Mouse (Mus musculus): ENCODE data around the gene Rtf2. TPM values are rescaled to one million over a fixed set of nuclear protein-coding genes. Genes with fewer than 3 reads are reported as not detected.

Gene Rtf2
- total RNA-seq, 2 experiments from 2014 or later = 66.5 to 74.4 TPM

- H3K27ac ChIP-seq = no peak overlapping the region
- DNase-seq (ENCODE audit: low spot score in 2 of 2) = no peak
- TF ChIP-seq CTCF (conservative IDR thresholded peaks at IDR 0.05) = no peak
- H3K4me3 ChIP-seq = no peak overlapping the region
Observed at GRCm38 (mm10) chr2:172448329-172448728, 8.0 kb downstream of the Rtf2 start.

- DNase-seq (ENCODE audit: low spot score in 2 of 2) = no peak
- TF ChIP-seq CTCF (conservative IDR thresholded peaks at IDR 0.05) = no peak
- Histone ChIP-seq H3K27ac (no peak overlapping the region), H3K4me3 (no peak overlapping the region)
Observed at GRCm38 (mm10) chr2:172450640-172451039, 10.3 kb downstream of the Rtf2 start.

DNA sequence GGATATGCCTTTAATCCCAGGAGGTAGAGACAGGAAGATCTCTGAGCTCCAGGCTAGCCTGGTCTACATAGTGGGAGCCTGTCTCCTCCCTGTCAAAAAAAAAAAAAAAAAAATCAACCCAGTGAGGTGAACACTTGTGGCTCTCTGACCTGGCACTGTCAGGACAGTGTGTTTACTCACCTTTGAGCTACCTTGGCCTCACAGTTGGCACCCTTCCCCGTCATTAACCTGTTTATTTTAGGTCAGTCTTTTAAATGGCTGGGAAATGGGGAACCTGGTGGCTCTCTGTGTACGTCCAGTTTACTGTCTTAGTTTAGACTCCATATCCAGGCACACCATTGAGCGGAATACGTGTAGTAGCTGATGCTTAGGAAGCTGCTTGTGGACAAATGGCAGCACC lies 11.7 kb downstream of the Rtf2 start:
- no peak for DNase-seq (ENCODE audit: low spot score in 2 of 2)
- no peak for TF ChIP-seq CTCF (conservative IDR thresholded peaks at IDR 0.05)
- Histone ChIP-seq H3K4me3 (no peak overlapping the region), H3K27ac (no peak overlapping the region)

- DNase-seq (ENCODE audit: low spot score in 2 of 2) = no peak
- Histone ChIP-seq H3K4me3 (no peak overlapping the region), H3K27ac (no peak overlapping the region)
- TF ChIP-seq CTCF (conservative IDR thresholded peaks at IDR 0.05) = no peak
Observed at GRCm38 (mm10) chr2:172452458-172452857, 12.1 kb downstream of the Rtf2 start.

- TF ChIP-seq CTCF (conservative IDR thresholded peaks at IDR 0.05) = no peak
- no peak within 1 kb of the TSS for H3K4me3 ChIP-seq
- H3K27ac ChIP-seq = no peak within 1 kb of the TSS
- no peak for DNase-seq (ENCODE audit: low spot score in 2 of 2)
Observed at GRCm38 (mm10) chr2:172458496-172458895, 18.1 kb downstream of the Rtf2 start, which contains the start of gene Gcnt7. TSS of gene Gcnt7 (minus strand) at chr2:172458596.

- Histone ChIP-seq H3K27ac (no peak overlapping the region), H3K4me3 (no peak overlapping the region)
- TF ChIP-seq CTCF (conservative IDR thresholded peaks at IDR 0.05) = no peak
- no peak for DNase-seq (ENCODE audit: low spot score in 2 of 2)
Observed at GRCm38 (mm10) chr2:172460647-172461046, 20.3 kb downstream of the Rtf2 start.

DNA sequence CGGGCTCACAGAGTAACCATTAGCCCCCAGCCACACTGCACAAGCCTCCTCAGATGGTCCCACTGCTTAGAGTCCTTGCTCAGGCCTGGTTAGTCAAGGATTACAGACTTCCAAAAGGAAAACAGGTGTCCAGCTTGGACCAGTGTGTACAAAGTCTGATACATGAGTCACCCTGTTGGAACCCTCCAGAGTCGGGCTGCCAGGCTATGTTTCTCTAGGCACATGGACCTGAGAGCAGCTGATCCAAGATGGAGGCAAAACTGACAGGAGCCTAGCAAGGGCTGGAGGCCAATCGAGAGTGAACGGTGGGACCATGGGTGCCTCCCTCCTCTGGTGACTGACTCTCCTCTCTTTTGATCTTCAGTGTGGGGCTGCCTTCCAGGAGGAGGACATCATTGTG lies 22.5 kb downstream of the Rtf2 start:
- Histone ChIP-seq H3K27ac (no peak overlapping the region), H3K4me3 (no peak overlapping the region)
- no peak for DNase-seq (ENCODE audit: low spot score in 2 of 2)
- no peak for TF ChIP-seq CTCF (conservative IDR thresholded peaks at IDR 0.05)

- no peak for DNase-seq (ENCODE audit: low spot score in 2 of 2)
- TF ChIP-seq CTCF (conservative IDR thresholded peaks at IDR 0.05) = no peak
- Histone ChIP-seq H3K4me3 (no peak overlapping the region), H3K27ac (no peak overlapping the region)
Observed at GRCm38 (mm10) chr2:172466427-172467132, 26.2 kb downstream of the Rtf2 start.

- H3K4me3 ChIP-seq = no peak overlapping the region
- TF ChIP-seq CTCF (conservative IDR thresholded peaks at IDR 0.05) = no peak
- no peak for DNase-seq (ENCODE audit: low spot score in 2 of 2)
- H3K27ac ChIP-seq = no peak overlapping the region
Observed at GRCm38 (mm10) chr2:172467206-172467605, 26.9 kb downstream of the Rtf2 start.

DNA sequence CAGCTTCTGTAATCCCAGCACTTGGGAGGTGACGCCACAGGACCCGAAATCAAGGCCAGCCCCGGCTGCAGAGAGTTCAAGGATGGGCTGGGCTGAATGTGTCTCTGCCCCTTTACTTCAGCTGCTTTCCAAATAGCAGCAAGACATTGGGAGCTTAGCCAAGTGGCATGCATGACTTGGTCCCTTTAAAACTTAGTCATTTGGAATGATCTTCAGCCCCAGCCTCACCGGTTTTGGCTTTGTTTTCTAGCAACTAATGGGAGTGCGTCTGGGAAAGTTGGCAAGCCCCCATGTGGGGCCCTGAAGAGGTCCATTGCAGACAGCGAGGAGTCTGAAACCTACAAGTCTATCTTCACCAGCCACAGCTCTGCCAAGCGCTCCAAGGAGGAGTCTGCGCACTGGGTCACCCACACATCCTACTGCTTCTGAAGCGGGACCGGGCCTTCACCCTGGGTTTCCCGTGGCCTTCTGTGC lies 28.0 kb downstream of the Rtf2 start:
- DNase-seq (ENCODE audit: low spot score in 2 of 2) = no peak
- no peak overlapping the region for H3K4me3 ChIP-seq
- TF ChIP-seq CTCF (conservative IDR thresholded peaks at IDR 0.05) = no peak

DNA sequence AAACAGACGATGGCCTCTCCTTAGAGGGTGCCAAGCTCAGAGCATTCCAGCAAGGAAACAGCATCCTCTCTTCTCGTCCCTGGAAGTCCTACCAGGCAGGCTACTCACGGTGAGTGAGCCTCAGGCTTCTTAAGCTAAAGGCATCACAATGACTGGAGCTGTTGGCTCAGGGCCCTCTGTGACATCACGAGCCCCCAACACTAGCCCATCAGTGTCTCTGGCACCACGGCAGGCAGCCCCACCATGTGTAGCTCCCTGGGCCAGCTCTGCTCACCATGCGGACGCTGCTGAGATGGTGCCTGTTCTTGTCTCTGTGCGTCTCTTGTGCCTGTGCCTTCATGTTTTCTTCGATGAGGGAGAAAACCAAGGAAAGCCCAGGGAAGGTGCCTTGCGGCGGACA lies 32.0 kb downstream of the Rtf2 start, which contains the start of gene Fam209:
TSS of gene Fam209 (plus strand) at position 203 of the 400 bp plus-strand sequence.
- TF ChIP-seq CTCF (conservative IDR thresholded peaks at IDR 0.05) = no peak
- H3K27ac ChIP-seq = no peak within 1 kb of the TSS
- DNase-seq (ENCODE audit: low spot score in 2 of 2) = no peak

More for the DNA sequence above, 28.0 kb downstream of the Rtf2 start:
- no peak overlapping the region for H3K27ac ChIP-seq

DNA sequence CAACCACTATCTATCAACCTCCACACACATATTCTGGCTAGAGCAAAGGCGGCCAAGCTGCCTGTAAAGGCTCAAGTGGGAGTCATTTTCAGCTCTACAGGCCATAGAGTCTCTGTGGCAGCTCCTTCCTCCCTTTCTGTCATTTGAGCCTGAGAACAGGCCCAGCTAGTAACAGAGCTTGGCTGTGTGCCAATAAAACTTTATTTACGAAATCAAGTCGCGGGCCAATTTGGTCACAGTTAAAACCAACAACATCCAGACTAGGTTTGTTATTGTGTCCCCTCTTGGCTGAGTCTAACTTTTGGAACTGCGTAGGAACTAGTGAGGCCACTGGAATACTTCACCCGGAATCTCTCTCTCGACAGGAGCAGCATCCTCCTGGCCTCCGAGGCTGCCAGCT lies 33.2 kb downstream of the Rtf2 start:
- TF ChIP-seq CTCF (conservative IDR thresholded peaks at IDR 0.05) = no peak
- no peak for DNase-seq (ENCODE audit: low spot score in 2 of 2)
- H3K4me3 ChIP-seq = no peak overlapping the region
- H3K27ac ChIP-seq = no peak overlapping the region

More for the DNA sequence above, 32.0 kb downstream of the Rtf2 start, which contains the start of gene Fam209:
- H3K4me3 ChIP-seq = no peak within 1 kb of the TSS

GRCm38 (mm10) chr2:172474970-172475369 lies 34.6 kb downstream of the Rtf2 start:
- Histone ChIP-seq H3K27ac (no peak overlapping the region), H3K4me3 (no peak overlapping the region)
- peak; percentile 63 for TF ChIP-seq CTCF (conservative IDR thresholded peaks at IDR 0.05)
- DNase-seq (ENCODE audit: low spot score in 2 of 2) = no peak

- Histone ChIP-seq H3K4me3 (no peak overlapping the region), H3K27ac (no peak overlapping the region)
- DNase-seq (ENCODE audit: low spot score in 2 of 2) = no peak
- TF ChIP-seq CTCF (conservative IDR thresholded peaks at IDR 0.05) = no peak
Observed at GRCm38 (mm10) chr2:172476707-172477260, 36.4 kb downstream of the Rtf2 start.

All from layer of hippocampus, adult 2 months (tissue).